Mouse (Mus musculus) 416B (cell line): Measurements from ENCODE around the gene Gm15294.

Experiments used
- DNase-seq: peaks from one replicate; pipeline ENCODE4 v3.0.0; 2011; ENCODE audit warnings: low read depth

The Gm15294 gene

DNA sequence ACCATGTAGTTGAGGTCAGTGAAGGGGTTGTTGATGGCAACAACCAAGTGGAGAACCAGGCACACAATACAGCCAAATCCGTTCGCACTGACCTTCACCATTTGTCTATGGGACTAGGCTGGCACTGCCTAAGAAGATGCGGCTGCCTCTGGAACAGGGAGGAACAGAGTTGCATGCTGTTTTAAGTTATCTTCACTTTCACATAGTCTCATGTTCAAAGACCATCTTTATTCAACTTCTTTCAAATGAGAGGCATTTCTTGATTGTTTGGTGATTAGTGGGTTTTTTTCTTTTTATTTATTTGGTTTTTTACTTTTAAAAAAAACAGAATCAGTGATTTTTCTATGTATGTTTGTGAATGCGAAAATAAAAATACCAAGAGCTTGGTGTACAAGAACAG, at the start of gene Gm15294:
Gm15294 (minus strand) TSS at position 101 of the 400 bp plus-strand sequence.
- DNase-seq = no peak

DNA sequence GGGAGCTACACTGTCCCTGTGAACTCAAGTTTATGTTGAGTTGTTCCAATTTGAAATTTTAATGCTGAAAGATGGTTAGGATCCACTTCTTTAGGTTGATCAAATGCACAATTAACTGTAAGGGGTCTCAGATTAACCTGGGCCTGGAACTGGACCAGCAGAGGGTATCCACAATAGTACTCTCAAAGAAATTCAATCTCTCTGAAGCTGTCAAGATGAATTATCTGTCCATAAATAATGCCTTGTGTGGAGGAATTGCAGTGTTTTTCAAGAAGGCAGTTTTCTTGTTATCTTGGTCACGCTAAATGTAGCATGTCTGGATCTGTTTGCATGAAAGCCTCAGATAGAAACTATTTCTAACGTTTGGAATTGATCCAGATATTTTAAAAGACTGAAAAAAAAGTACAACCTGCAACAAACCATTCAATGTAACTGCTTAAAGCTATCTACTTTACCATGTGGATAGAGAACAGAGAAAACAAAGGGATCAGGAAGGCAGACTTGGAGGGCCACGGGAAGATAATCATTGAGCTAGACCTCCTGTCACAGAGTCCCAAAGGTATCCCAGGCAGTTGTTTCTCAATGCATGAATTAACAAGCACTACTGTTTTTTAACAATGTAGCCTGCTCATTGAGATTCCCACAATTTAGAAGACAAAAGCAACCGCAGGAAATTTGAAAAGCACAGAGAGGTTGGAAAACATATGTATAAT, 9.5 kb upstream of the Gm15294 start:
- no peak for DNase-seq

DNA sequence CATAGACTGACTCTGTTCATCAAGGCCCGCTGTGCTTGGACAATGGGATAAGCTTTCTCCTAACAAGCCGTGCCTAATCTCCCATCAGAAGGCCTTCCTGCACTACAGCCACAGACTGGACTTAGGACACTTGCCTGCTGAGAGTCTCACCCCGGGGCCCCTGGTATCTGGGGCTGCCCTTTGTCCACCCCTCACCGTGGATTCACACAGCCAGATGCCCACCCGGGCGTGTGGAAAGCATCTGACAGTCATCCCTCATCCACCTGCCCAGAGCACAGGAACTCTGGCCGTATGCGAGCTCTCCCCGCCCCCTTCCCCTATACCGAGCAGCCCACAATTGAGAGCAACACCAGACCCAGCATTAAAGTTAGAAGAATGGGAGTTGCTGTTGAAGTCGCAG, 1.0 kb downstream of the Gm15294 start:
- no peak for DNase-seq

DNA sequence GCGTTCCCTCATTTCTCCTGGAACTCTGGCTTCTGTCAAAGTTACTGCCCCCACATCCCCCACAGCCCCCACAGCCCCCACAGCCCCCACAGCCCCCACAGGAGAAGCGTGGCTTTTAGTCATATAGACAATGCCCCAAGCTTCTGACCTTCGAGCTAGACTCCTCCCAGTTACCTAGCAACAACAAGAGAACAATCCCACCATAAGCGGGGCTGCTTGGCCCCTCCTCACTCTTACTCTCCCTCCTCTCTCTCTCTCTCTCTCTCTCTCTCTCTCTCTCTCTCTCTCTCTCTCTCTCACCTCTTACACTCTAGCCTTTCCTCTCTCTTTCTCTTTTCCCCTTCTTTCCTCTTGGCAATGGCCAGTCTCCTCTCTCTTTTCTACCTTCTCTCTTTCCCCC, 1.4 kb downstream of the Gm15294 start:
- no peak for DNase-seq

DNA sequence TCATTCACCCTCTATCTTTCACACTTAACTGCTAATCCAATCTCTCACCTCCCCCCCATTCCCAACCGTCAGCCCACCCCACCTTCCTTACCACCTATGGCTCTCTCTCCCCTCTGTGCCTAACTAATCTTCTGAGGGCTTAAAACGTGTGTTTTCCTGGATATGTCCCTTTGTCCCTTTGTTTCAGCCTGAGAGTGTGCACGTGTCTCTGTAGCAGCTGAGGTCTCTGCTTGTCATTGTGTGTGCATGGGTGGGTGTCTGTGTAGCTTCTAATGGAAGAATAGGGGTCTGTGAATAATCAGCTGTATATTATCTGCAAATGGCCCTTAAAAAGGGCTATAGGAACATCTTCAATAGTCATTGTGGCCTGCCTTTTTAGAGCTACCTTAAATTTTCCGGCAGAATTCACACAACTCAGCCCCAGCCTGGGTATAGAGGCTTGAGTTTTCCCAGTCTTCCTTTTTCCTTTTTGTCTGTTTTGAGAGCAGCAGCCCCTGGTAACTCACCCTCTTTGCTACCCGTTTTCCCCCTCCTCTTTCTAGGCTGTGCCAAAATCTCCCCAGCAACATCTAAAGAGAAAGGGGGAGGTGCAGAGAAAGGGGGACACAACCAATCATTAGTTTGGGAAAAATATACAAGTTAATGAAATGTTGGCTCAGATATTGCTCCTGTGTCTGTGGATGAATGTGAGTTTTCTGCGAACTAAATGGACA, 19.2 kb downstream of the Gm15294 start:
- no peak for DNase-seq
